Mouse (Mus musculus) small intestine, adult 10 weeks (tissue): ENCODE measurements around the gene Zfp451. TPM values are rescaled to one million over a fixed set of nuclear protein-coding genes. Genes with fewer than 3 reads are reported as not detected.

Experiments
- polyA plus RNA-seq: library from polyadenylated mRNA; stranded (reverse); fragments of 350-450 nt; fragmentation: Illumina TruSeq; extraction: RNeasy Lipid Tissue Mini Kit (QIAGEN cat#74804); gene quantifications from one replicate; pipeline ENCODE4 v1.2.3, GENCODE M21; 2014; ENCODE audit warnings: low replicate concordance

Zfp451 gene
- 25.6 TPM for polyA plus RNA-seq

DNA sequence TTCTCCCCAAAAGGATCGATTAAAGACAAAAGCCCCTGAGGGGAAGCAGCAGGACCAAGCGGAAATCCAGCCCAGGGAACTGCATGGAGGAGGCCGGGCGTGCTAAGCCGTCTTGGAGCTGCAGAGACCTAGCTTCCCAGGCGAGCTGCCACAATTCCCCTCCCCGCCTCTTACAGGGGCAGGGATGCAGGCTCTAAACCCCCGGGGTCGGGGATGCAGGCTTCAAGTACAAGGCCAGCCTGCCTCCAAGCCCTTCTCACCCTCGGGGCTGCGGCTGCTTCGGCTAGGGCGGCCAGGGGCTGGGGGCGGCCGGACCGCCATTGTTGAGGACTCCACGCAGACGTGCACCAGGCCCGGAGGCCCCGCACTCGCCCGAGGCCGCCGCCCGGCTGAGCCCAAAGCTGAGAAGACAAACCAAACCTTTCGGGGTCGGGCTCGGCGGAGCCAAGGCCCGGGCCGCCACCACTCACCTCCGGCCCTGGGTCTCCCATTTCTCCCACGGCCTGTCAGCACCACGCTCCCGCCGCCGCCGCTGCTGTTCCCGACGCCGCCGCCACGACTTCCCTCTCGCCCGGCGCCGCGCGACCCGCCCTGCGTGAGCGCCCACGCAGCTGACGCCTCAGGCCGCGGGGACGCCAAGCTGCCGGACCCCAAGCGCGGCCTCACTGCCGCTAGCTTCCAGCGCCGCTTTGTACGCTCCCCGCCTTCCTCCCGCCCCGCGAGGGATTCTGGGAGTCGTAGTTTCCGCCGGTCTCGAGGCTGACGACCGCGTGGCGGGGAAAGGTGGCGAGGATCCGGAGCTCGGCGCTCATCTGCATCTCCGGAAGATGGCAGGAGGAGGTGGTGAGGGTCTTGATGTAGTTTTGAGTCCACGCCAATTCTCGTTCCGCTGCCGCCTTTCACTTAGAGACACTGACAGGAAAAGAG lies at the start of gene Zfp451:
Gene Zfp451 (minus strand): TSS at position 728 of the 927 bp plus-strand sequence.

DNA sequence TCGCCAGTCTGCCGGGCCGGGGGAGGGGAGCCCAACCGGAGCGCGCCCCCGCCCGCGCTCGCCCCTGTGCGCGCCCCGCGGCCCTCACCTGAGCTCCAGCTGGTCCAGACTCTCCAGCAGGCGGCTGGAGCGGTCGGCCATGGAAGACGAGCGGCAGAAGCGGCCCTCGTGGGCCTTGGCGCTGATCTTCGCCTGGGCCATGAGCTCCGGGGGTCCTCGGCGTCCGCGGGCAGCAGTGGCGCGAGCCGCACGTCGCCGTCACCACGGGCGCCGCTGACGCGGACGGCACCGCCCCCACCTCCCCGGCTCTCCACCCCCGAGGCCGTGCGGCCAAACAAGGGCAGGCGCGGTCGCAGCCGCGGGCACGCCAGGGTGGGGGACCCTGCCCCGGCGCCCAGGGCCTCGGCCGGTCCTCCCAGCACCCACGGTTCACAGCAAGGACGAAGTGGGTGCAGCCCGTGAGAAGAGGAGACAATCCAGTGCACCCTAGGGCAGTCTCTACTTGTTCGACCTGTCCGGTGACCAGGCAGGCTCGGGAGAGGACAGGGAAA lies 56.8 kb downstream of the Zfp451 start, which contains the start of gene Bag2:
Gene Bag2 (minus strand): TSS at position 305 of the 551 bp plus-strand sequence.

GRCm38 (mm10) chr1:33719733-33720225 lies 94.6 kb downstream of the Zfp451 start, which contains the start of gene Rab23:
Gene Rab23, plus strand, starts transcription at chr1:33719887.

Other genes starting within 250 kb of the Zfp451 start
- 6.6 TPM for gene Prim2, start 144.8 kb downstream of the Zfp451 start, polyA plus RNA-seq
- 4.4 TPM for gene Rab23, start 94.7 kb downstream of the Zfp451 start, polyA plus RNA-seq
- gene Bag2, start 56.8 kb downstream of the Zfp451 start, polyA plus RNA-seq, result 4.5 TPM
- 1.2 TPM for gene Bend6, start 93.2 kb upstream of the Zfp451 start, polyA plus RNA-seq
- gene Dst, start 93.6 kb upstream of the Zfp451 start, polyA plus RNA-seq, result 25.6 TPM